Mouse (Mus musculus): ENCODE measurements around the gene Cmss1.

Cmss1 gene

DNA sequence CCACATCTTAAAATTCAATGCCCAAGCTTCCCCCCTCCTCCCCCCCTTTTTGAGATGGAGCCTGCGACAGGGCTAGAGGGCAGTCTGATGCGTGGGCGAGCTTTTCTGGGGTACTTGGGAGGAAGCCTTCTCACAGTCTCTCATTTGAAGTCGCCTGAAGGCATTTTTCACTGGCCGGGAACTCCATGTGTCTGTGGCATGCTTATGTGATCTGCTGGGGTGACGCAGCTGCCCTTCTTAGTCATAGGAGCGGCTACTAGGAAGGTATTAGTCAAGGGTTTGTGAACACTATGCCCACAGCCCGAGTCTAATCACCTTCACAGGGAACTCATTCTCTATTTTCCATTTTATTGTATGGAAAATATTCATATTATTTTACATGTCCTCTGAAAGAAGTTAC is 325.2 kb downstream of the Cmss1 start:
- DNase-seq, result no peak

DNA sequence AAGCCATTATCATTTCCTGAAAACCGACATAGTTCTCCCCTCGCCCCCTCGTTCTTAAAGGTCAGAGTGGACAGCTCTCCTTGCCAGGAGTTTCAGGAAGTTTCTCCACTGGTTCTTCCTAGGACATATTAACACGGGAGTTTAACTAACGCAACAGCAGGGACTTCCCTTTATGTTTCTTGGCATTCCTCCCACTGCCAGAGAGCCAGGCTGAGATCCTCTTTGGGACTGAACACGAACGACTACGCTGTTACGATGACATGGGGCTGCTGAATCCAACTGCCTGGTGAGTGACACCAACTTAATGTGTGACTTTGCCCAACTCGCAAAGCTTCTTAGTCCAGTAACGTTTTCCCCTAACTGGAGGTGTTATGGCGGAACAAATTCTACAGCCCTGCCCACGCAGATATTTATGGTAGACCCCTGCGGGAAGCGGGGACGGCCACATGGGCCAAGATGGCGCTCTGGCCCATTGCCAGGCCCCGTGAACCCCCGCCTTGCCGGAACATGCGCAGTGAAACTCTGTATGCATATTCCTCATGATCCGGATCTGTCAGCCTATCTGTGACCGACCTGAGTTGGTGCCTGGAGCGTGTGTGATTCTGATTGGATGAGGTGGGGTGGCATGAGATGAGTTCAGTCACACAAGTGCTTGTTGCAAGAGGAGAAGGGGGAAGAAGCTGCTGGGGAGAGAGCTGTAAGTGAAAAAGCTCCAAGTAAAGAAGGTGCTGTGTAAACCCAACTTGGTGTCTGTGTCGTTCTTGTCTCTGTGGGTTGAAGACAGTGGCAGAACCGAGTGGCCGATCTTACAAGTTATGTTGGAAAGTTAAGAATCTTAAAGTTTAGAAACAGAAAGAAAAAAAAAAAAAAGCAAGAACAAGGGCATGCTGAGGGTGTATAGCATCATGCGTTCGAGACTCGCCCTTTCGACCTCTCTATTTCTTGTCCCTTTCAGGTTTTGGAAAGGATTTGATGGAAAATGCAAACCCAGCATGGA is 326.1 kb downstream of the Cmss1 start:
- no peak for DNase-seq

DNA sequence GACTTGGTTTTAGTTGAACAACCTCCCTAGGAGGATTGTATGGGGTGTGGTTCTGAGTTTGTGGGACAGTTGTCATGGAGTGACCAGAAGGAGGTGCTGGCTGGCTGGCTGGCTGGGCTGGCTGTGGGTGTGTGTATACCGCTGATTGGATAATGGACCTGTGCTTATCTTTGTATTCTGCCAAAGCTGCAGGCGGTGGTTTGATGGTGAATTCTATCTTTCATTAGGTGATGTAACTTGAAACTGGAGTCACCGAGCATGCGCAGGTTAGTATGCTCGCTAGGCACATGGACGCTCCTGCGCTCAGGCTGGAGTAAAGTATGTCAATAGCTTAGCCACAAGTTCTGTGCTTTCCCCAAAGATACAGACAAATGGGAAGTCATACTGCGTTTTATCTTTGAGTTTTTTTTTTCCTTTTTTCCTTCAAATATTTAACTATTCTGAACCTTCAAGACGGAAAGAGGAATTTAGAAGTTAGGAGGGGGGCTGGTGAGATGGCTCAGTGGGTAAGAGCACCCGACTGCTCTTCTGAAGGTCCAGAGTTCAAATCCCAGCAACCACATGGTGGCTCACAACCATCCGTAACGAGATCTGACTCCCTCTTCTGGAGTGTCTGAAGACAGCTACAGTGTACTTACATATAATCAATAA is 327.6 kb downstream of the Cmss1 start:
- no peak for DNase-seq

DNA sequence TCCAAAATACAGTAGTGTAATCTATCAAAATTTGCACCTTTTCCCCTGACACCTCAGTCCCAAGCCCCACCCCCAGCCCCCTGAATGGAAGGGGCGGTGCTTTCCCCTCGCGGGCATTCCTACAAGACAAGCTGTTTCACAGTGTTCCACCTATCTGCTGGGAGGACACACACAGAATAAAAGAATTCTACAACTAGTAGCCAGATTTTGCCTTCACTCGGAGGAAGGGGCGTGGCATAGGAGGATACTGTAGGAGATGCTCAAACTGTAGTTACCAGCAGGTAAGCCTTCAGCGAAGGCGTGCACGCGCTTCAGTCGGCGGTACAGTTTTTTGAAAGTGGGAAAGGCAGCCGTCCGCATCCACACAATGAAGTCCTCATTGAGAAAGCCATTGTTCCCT is 336.9 kb downstream of the Cmss1 start:
- DNase-seq, result no peak

DNA sequence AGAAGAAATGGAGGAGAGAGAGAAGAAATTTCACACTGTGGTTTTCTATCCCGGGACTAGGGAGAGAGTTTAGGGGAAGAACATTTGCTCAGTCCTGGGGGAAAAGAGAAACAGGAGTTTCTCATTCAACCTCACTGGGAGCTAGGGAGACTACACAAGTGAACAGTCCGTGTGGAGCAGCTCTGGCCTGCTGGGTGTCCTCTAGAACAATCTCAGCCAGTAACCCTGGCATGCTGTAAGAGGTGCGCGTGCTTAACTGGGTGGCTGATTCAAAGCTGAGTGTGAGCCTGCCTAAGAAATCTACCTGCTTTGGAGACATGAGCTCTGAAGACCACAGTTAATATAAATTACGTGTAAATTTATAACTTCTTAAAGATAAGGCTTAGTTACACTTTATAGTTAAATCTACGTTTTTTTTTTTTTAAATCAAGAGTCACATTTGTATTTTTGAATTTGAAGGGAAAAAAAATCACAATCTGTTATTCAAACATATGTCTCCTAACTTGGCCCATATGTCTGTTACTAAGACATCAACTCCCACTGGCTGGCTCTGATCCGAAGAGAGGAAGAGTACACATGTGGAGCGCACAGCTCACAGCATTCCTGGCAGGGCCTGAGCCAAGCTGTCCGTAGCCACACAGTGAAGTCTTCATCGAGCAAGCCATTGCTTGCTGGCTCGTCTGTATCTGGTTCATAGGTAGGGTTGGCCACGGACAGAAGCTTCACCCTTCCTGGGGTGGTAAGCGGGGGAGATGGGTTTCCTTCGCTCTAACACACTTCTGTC is 338.4 kb downstream of the Cmss1 start:
- DNase-seq, result no peak

DNA sequence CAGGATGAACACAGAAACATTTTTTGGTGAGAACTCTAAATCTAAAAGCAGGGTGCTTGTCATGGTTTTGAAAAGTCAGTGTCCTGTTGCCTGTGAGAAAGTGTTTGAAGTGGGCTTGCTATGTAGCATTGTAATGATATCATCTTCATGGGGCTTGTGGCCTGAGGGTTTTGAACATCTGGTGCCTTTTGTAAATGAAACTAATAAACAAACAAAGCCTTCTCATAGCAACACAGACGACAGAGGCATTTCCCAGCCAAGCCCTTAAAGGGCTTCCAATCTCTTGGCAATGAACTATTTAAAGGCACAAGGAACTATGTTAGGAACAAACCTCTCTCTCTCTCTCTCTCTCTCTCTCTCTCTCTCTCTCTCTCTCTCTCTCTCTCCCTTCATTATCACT is 339.6 kb downstream of the Cmss1 start:
- DNase-seq, result no peak

DNA sequence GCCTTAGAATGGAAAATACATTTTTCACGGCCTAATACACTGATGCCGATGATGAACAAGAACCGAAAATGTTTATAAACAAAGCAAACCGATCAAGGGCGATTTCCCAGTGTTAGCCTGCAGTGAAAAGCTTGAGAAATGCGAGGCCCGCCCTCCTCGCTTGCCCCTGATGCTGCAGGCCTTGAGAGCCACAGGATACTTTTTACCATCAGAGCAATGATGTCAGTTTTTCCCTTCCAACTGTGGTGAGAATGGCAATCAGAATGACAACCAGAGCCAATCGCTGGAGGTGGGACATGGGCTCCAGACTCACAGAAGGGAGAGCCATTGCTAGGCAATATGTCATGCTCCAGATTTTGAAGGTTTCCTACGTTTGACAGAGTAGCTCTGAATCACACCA is 346.5 kb downstream of the Cmss1 start:
- DNase-seq, result no peak

DNA sequence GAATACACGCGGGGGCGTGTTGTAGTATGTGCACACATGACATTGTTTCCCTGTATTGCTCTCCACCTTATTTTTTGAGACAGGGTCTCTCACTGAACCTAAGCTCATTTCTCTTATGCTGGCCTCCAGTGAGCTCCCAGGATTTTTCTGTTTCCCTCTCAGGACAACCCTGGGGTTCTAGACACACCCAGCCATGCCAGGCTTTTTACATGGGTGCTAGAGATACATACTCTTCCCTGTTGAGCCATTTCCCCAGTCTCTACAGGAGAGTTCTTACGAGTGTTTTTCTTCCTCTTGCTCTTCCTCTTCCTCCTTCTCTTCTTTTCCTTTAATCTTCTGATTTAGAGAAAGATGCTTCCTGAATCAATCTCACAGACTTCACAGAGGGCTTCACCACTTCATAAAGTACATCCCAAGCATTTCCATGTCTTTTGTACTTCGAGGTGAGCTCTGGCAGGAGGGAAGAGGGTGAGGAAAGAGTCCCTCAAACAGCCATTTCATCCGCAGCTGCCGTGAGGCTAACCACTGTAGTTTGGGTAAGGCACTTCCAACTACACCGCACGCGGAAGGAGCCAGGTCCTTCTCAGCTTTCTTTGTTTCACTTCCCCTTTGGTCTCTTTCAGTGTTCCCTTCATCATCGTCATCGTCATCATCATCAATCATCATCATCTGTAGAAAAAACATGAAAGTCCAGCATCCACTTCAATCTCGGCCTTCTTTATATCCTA is 347.1 kb downstream of the Cmss1 start:
- DNase-seq, result no peak

Measured in kidney, postnatal 25 days (tissue).